Mouse (Mus musculus): ENCODE measurements around the gene Pax2.

The Pax2 gene

DNA sequence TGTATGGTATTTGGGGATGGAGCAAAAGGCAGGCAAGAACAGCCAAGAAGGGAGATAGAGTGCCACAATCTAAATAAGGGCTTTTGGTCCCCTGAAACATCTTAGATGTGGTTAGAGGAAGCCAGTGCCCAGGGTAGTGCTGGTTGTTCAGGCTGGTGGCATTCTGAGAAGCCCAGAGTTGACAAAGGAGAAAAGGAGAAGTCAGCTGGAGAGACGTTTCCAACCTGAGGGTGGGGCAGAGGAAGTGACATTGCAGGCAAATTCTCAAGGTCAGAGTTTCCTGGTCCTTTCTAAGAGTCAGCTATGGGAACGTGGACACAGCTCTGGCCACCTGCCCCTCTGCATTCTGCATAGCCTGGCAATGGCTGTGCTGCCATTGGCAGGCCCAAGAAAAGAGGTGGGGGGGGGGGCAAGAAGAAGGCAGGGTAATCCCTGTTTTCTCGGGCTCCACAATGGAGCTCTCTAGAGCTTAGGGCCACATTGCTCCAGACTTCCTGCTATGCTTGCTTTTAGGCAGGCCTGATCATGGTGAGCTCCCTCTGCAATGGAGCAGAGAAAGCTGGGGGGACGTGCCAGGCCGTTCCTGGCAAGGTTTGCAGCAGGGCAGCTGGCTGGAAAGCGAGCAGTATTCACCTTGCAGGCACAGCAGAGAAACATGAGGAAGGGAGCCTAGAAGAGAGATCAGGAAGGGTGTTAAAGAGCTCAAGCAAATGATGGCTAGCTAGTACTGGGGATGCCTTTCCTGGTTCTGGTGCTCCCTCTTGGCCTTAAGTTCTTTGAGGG, 14.6 kb downstream of the Pax2 start:
- in situ Hi-C loops (cut with MboI, MseI), result loop anchor here (25.0 kb wide), 1 partner anchor 183 kb away; no protein-coding TSS in a partner anchor

DNA sequence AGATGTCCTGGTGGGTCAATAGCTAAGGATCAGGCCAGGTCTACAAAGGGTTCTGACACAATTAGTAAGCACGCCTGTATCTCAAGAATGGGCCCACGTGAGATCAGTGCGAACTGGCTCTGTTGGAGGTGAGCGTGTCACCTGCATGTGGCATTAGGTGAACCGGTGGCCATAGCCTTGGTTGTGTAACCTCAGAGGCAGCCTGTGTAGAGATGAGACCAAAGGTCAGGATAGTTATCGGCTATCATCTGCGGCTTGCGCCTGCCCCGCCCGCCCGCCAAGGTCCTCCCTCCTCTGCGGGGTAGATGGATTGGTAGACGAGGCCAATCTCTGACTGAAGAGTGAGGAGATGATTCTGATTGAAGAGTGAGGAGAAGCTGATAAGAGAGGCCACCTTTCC, 15.7 kb downstream of the Pax2 start:
- in situ Hi-C loops (cut with MboI, MseI), result loop anchor here (25.0 kb wide), 1 partner anchor 184 kb away; no protein-coding TSS in a partner anchor

DNA sequence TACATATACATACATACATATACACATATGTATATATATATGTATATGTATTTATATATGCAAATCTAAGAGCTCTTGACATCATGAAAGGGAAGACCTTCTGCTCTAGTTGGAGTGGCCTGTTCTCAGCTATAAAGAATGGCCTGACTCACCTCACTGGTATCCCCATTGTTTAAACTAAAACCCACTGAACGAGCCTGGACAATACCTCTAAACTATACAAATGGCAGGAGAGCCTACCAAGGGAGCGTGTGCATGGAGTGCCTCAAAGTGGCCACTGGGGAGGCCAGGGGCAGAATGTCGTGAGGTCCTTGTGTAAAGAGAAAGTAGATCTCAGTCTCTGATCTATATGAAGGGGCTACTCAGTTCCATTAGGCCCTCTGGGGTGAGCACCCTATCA, 26.1 kb downstream of the Pax2 start:
- in situ Hi-C loops (cut with MboI, MseI), result no loop called here

DNA sequence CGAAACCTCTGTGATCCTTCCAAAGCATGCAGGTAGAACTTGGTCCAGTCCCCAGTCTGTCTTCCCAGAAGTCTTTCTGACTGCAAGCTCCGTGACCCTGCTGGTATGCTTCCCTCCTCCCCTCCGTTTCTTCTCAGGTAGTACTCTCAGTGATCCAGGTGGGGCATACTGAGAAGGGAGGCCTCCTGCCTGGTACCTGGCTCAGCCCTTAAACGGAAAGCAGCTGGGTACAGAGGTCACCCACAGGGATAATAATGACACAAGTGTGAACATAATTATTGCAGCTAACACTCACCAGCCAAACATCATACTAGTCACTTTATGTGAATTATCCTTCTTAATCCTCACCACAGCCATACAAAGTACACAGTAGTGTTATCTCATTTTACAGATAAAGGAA, 28.5 kb downstream of the Pax2 start:
- in situ Hi-C loops (cut with MboI, MseI), result no loop called here

DNA sequence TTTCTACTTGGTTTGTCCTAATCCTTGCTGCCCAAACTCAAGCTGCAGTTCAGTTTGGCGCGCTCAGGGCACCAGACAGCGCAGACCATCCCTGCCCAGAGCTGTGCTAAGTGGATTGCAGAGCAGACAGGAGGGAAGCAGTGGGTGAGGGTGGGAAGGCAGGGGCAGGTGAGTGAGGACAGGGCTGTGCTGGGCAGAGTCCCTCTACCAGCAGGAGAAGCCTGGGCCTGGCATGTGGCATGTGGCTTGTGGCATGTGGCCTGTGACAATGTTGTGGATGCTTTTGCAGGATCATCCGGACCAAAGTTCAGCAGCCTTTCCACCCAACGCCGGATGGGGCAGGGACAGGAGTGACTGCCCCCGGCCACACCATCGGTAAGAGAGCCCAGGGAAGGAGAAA, 32.6 kb downstream of the Pax2 start:
- in situ Hi-C loops (cut with MboI, MseI), result no loop called here

DNA sequence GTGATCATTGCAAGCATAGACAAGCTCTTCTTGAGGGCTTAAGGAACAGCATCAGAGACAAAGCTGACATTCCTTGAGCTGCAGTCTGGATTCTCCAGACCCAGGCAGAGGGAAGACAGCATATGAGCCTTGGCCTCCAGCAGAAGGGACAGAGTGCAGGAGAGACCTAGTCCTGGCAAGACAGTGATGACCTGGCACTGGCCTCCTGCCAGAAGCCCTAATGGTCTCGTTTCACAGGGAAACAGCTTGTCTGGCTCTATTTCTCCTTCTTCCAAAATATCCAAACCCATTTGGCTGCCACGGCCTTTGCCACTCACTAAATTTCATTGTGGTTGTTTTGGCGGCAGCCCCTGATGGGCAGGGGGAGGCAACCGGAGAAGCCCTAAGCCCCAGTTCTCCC, 36.1 kb downstream of the Pax2 start:
- in situ Hi-C loops (cut with MboI, MseI), result no loop called here

DNA sequence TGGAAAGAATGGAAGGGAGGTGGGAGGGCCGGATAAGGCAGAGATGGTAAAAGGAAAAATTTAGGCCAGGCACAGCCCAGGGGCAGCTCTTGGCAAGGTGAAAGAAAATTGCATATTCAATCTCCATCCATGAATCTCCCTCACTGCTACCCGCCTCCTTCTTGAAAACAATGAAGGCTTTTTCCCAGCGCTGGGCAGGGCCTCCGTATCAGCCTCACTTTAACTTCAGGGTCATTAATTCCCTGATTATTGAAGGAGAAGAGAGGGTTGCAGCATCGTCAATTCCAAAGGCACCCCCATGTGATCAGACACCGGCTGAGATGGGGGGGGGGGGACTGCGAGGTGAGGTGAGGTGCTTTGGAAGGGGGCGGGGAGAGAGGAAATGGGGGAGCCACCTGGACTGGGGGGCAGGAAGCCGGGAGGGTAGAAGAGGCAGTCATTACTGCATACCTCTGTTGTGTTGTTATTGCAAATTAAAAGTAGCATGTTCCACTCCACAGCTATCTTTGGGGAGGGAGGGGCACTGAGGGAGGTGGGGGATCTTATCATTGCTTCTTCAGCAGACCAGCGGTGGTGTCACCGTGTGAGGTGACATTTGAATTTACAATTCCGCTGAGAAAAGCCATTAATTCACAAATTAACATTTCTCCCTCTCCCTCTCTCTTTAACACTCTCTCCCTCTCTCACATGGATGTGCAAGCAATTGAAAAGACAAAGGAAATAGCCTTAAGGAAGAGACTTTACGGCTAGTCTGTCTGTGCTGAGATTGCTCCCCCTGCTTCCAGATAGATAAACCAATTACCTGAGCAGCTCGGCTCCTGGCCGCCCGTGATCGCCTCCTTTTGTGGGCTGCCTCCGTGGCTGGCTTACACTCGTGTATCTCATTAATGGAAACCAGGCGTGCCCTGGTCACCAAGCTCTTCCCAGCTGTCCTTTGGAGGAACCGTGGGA, 41.5 kb downstream of the Pax2 start:
- in situ Hi-C loops (cut with MboI, MseI), result no loop called here

DNA sequence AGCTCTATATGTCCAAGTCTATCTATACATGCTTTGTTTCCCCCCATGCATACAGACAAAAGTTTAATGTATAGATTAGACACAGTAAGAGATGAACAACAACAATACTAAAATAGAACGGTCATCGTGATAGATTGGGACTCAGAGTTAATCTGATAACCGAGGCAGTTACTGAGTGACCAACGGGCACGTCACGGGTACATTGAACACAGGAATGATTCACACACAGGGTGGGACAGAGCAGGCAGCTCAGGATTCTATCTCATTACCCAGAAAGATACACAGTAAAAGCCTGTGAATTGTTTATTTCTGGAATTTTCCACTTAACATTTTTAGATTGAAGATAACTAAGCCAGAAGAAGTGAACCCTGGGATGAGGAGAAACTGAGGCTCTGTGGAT, 42.9 kb downstream of the Pax2 start:
- in situ Hi-C loops (cut with MboI, MseI), result no loop called here

DNA sequence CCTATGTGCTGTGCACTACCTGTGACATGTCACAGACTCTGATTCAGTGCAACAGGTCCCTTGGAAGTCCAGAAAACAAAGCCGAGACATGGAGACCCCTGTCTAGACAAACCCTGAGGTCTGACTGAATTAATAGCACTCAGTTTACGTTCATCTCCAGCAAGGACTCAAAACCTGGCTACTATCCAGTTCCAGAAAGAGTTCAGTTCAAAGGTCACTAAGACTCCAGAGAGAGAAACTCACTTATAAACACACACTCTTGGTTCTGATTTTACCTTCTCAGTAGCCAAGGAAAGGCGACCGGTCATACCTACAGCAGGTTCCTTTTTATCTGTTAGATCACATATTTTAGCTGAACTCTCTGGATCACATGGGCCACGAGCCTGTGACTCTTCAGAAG, 43.3 kb downstream of the Pax2 start:
- in situ Hi-C loops (cut with MboI, MseI), result no loop called here

DNA sequence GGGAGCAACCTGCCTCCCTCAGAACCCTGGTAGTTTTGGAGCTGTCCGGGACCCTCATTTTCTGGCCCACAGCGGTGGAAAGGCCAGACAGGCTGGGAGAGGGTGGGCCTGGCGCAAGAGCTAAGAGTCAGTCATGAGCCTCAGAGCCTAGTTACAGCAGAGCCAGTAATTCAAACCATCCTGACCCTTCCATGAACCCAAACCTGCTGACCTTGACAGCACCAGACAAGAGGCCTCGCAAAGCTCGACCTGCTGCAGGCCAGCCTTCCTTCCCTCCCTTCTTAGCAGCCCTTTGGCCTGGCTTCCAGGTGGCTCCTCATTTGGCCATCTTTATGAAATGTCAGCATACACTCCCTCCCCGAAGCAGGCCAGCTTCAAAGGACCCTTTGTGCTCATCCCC, 44.5 kb downstream of the Pax2 start:
- in situ Hi-C loops (cut with MboI, MseI), result no loop called here

DNA sequence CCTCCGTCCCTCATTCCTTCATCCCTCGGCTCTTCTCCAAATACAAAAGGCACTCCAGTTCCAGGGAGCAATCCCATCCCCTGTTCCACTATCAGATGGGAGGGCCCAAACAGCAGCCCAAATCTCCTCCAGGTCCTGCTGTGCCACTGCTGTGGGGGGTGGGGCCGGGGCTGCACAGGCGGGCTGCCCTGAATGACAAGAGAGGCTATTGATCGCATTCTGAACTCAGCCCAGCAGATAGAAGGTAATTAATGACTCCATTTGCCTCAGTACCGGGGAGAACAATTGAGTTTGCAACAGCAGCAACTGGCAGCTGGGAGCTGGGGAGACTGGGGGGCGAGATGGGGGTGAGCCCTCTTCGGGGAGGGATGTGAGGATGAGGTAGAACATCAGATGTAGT, 52.9 kb downstream of the Pax2 start:
- in situ Hi-C loops (cut with MboI, MseI), result no loop called here

DNA sequence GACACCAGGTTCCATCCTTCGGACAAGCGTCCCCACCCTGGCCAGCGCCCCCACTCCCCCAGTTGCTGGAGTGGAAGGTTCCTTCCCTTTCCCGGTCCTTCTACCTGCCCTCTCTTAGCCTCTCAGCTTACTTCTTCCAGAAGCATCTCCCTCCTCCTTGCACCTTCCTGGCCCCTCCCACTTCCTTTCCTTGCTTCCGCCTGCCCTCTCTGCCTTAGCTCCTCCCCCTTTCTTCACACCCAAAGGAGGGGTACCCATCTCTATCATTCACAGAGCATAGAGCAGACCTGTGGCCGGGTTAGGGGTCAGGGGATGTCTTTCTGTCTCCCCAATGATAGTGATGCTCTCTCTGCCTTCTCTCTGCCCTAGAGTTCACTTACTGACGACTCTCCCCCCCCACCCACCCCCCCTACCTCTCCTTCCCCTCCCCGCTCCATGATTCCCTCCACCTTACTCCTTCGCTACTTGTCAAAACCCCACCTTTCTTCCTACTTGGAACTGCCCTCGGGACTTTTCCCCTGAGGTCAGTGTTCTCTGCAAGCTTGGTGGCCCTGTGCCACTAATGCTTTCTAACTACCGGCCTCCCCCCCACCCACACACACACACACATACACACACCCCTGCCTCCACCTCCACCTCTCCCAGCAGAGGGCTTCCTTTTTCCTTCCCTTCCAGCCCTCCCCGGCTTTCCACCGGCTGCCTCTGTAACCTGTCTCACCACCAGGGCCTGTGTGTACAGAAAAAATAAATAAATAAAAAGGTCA, 57.0 kb downstream of the Pax2 start:
- in situ Hi-C loops (cut with MboI, MseI), result no loop called here

DNA sequence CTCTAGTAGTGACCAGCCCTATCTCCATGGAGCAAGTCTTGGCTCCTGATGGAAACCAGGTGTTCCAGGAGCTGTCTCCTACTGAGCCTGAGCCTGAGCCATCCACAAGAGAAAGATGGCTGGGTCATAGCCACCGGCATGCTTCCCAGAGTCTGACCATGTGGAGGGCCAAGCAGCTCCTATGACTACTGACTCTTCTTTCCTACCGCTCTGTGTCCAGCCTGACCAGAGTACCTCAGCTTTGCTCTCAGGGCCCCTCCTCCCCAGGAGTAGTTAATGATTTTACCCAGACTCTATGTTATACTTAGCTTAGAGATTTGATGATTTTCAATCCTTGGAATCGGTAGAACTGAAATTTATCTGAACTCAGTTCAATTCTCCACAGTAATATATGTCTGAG, 59.3 kb downstream of the Pax2 start:
- in situ Hi-C loops (cut with MboI, MseI), result no loop called here

DNA sequence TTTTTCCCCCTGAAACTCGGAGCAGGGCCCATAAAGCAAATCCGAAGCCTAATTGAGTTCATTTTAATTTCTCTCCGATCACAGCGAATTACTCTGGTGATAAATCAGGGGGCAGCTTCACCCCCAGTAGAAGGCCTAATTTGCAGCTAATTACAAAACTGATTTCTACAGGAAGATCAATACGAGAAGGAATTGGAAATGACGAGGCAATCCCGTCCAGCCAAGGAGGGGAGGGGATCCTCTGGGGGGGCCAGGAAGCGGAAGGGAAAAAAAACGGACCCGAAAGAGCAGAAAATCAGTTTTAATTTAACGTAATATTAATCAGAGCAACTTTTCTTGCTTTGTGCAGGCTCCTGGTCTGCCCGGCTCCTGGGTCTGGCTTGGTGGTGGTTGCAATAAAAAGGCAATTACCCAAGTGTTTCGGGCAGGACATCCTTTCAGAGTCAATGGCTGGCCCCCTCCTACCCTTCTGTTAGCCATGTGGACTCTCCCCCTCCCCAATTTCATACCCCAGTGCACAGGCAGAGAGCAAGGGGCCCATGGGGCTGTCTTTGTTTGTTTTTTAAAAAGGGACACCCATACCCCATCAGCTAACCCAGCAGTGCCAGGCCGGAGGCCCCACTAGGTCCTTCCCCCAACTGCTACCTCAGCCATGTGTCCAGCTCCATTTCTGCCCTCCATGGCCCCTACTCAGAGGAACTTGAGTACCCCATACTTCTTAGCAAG, 61.7 kb downstream of the Pax2 start:
- in situ Hi-C loops (cut with MboI, MseI), result no loop called here

DNA sequence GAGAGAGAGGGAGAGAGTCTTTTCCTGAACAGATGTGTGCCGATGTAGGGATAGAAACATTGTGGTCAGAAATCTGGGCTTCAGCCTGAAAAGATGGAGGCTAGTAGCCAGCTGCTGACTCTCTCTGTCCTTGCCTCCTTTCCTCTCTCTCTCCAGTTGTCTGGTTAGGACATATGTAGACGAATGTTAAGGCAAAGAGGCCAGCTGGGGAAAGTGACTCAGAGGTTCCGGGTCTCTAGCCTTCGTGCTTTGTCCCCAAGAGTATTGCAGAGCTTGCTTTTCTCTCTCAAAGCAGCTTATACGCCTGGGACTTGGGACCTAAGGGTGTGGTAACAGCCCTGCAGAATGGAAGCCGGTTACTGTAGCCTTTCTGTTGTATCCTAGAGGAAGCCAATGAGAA, 62.8 kb downstream of the Pax2 start:
- in situ Hi-C loops (cut with MboI, MseI), result no loop called here

DNA sequence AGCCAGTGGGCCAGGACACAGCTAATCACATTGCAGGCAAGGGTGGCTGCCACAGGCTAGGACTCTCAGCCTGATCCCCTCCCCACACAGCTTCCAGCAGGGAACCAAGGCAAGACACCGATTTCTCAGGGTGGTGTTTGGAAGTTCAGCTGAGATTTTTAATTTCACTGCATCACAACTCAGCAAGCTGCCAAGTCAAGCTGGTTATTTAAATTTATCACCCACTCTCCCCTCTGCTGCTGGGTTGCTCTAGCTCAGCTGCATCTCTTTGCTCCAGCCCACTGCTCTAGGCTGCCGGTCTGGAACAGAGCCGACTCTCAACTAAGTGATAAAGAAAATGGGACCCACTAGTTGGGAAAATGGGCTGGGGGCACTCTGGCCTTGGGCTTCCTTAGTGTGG, 65.7 kb downstream of the Pax2 start:
- in situ Hi-C loops (cut with MboI, MseI), result no loop called here

DNA sequence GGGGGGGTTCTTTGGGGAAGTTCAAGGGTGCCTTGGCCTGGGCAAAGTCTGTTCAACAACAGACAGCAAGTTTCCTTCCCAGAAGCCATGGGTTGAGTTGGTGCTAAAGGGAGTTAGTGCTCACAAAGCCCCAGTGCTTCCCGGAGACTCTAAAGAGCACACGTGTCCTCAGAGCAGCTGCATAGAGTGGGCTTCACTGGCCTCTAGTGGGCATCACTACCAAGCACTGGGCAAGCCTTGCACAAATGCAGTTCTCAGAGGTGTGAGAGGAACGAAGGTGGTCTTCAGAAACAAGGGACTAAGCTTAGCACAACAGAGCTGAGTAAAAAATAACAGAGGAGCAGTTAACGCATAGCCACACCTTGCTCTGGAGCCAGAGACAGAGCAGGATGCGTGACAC, 66.5 kb downstream of the Pax2 start:
- in situ Hi-C loops (cut with MboI, MseI), result no loop called here

DNA sequence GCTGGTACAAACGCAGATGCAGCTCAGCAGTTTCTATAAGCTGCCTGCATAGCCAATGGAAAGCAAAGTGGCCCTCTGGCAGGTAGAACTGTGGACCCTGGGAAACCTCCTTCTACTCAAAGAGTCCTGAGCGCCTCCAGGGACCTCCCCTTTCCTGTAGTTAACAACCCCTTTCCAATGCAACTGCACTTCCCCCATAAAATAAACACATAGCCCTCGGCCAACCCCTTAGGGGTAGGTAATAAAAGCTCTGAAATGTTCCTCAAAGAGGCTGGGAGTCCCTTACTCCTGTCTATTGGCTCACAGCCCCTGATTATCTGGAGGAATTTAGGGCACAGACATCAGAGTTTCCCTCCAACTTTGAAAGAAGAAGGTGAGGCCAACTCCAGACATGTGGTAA, 67.8 kb downstream of the Pax2 start:
- in situ Hi-C loops (cut with MboI, MseI), result no loop called here

DNA sequence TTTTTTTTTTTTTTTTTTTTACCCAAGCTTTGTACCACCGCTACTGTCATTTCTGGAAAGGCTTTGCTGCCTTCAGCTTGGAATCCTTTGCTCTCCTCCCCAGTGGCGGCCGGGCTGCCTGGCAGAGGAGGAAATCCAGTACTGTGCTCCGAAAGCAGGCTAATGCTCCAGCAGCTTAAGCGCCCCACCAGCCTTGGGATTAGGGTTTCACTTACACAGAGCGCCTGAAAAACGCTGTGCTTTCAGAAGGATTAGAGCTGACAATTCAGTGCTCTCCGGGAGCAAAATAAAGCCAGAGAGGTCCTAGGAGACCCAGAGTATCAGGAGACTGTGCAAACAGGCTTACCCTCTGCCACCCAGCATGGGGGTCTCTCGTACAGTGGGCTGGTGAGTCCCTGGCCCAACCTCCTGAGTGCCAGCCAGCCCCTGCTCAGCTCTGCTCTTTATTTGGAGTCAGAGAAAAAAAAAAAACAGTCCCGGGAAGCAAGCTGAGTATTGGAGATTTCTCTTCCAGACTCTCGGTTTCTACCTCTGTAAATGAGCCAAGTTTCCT, 69.4 kb downstream of the Pax2 start:
- in situ Hi-C loops (cut with MboI, MseI), result no loop called here

DNA sequence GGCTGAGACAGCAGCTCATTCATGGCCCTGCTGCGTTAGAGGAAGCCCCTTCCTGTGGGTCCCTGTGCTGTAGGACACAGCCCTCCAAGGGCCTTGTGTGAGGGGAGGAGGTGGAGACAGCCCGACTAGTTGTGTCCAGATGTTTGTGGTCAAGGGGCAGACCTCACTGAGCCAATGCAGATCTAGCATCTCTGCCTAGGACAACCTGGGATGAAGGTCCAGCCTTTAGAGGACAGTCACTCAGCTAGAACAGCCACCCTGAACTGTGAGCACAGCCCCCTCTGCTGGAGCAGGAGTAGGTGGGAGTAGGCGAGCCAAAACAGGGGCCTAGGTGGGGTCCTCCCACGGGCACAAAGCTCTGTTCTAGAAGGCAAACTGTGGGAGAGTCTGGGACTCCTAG, 70.0 kb downstream of the Pax2 start:
- in situ Hi-C loops (cut with MboI, MseI), result no loop called here

DNA sequence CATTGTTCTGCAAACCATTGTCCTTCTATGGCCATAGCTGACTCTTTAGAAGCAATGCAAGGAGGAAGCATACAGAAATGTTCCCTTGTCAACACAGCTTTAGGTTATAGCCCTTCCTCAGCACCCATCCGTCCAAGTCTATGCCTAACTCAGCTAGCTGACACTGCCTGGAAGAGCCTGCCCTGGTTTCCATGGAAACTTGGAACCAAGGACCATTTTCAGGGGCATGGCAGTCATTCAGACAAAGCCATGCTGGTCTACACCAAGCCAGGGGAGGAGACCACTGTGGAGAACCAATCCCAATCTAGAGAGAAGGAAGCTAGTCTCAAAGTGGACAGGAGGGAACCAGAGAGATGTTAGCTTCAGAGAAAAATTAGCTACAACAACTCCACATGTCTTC, 77.5 kb downstream of the Pax2 start:
- in situ Hi-C loops (cut with MboI, MseI), result loop anchor here (10.0 kb wide), 1 partner anchor 321 kb away; the partner anchor contains the start of gene Tlx1

Measured in T-helper 1 cell (primary cell).